Mouse (Mus musculus): ENCODE data around the gene Kctd6. TPM values are rescaled to one million over a fixed set of nuclear protein-coding genes. Genes with fewer than 3 reads are reported as not detected.

Kctd6 gene
- polyA plus RNA-seq, 1 experiment from 2014 or later, result 2.2 TPM

- no peak overlapping the region for H3K4me3 ChIP-seq (ENCODE audit: low read length)
- no peaks in the 10 kb centered on the region for H3K27me3 ChIP-seq (replicated peaks; ENCODE audit: control insufficient read depth, insufficient read depth, low read length)
- no peak overlapping the region for H3K4me2 ChIP-seq (ENCODE audit: low read depth, low read length)
- H3K9ac ChIP-seq (ENCODE audit: low read depth, low read length), result no peak overlapping the region
- ATAC-seq, result no peak
- H3K9me3 ChIP-seq (ENCODE audit: control insufficient read depth, low read length), result no peaks in the 10 kb centered on the region
- H3K27ac ChIP-seq (ENCODE audit: low read length), result no peak overlapping the region
- H3K36me3 ChIP-seq (ENCODE audit: control insufficient read depth, insufficient read depth, low read length), result 0 out of 2 replicates have a peak, but pooled peaks cover 6% of the 10 kb centered on the region
- 68% methylated on average over 7 of the region's 7 CpGs for WGBS
- peaks cover 4% of the 10 kb centered on the region for H3K4me1 ChIP-seq (ENCODE audit: control insufficient read depth, insufficient read depth, low read length)
Measured at GRCm38 (mm10) chr14:8220306-8220705, 6.4 kb downstream of the Kctd6 start.

GRCm38 (mm10) chr14:8220912-8221311, 7.0 kb downstream of the Kctd6 start:
- Histone ChIP-seq H3K4me2 (ENCODE audit: low read depth, low read length) (no peak overlapping the region), H3K9ac (ENCODE audit: low read depth, low read length) (no peak overlapping the region), H3K9me3 (ENCODE audit: control insufficient read depth, low read length) (no peaks in the 10 kb centered on the region), H3K36me3 (ENCODE audit: control insufficient read depth, insufficient read depth, low read length) (0 out of 2 replicates have a peak, but pooled peaks cover 6% of the 10 kb centered on the region), H3K27me3 (replicated peaks; ENCODE audit: control insufficient read depth, insufficient read depth, low read length) (no peaks in the 10 kb centered on the region), H3K27ac (ENCODE audit: low read length) (no peak overlapping the region), H3K4me1 (ENCODE audit: control insufficient read depth, insufficient read depth, low read length) (no peaks in the 10 kb centered on the region; the same call in 1 of the 2 replicates), H3K4me3 (ENCODE audit: low read length) (no peak overlapping the region)
- no peak for ATAC-seq
- WGBS, result 85% methylated on average over 2 of the region's 2 CpGs

- 0 out of 2 replicates have a peak, but pooled peaks cover 6% of the 10 kb centered on the region for H3K36me3 ChIP-seq (ENCODE audit: control insufficient read depth, insufficient read depth, low read length)
- no peak overlapping the region for H3K4me3 ChIP-seq (ENCODE audit: low read length)
- 95% methylated on average over 16 of the region's 16 CpGs for WGBS
- H3K27me3 ChIP-seq (replicated peaks; ENCODE audit: control insufficient read depth, insufficient read depth, low read length), result no peaks in the 10 kb centered on the region
- H3K9ac ChIP-seq (ENCODE audit: low read depth, low read length), result no peak overlapping the region
- no peak for ATAC-seq
- no peak overlapping the region for H3K27ac ChIP-seq (ENCODE audit: low read length)
- H3K4me2 ChIP-seq (ENCODE audit: low read depth, low read length), result no peak overlapping the region
- H3K4me1 ChIP-seq (ENCODE audit: control insufficient read depth, insufficient read depth, low read length), result no peaks in the 10 kb centered on the region
- no peaks in the 10 kb centered on the region for H3K9me3 ChIP-seq (ENCODE audit: control insufficient read depth, low read length)
Measured at GRCm38 (mm10) chr14:8222561-8222960, 8.6 kb downstream of the Kctd6 start.

DNA sequence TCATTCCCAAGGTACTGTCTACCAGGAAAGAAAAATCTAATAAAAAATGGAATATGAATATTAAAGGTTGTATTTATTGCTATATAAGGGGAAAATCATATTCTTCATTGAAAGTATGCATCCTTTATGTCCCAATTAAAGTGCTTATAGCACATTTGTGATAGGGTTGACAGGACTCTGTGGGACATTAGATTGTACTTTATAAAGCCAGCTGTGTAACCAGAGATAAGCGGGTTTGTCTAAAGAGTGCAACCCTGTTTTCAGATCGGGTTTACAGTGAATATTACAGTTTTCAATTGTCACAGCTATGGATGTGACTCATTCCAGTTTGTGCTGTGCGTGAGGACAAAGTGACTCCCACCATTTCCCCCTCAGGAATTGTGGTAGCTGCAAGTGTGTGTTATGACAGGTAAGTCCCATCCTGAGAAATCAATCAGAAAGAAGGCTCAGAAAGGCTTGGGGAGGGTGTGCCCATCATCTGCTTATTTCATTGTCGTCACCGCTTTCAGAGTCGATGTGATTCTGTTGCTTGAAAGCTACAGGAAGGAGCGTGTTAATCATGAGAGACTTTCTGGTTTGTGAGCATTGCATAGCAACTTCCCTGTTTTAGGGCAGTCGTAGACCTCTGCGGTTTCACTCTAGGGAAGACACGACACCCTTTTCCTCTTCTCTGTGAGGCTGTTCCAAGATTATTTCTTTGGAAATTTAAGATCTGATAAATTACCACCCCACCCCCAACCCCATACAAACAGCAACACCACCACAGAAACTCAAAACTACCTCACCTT, 9.8 kb downstream of the Kctd6 start:
- H3K4me1 ChIP-seq (ENCODE audit: control insufficient read depth, insufficient read depth, low read length), result no peaks in the 10 kb centered on the region
- H3K9me3 ChIP-seq (ENCODE audit: control insufficient read depth, low read length), result no peaks in the 10 kb centered on the region
- H3K9ac ChIP-seq (ENCODE audit: low read depth, low read length), result no peak overlapping the region
- ATAC-seq, result no peak
- H3K4me2 ChIP-seq (ENCODE audit: low read depth, low read length), result no peak overlapping the region
- no peak overlapping the region for H3K27ac ChIP-seq (ENCODE audit: low read length)
- H3K27me3 ChIP-seq (replicated peaks; ENCODE audit: control insufficient read depth, insufficient read depth, low read length), result no peaks in the 10 kb centered on the region
- 0 out of 2 replicates have a peak, but pooled peaks cover 6% of the 10 kb centered on the region for H3K36me3 ChIP-seq (ENCODE audit: control insufficient read depth, insufficient read depth, low read length)
- 90% methylated on average over 10 of the region's 10 CpGs for WGBS
- no peak overlapping the region for H3K4me3 ChIP-seq (ENCODE audit: low read length)

DNA sequence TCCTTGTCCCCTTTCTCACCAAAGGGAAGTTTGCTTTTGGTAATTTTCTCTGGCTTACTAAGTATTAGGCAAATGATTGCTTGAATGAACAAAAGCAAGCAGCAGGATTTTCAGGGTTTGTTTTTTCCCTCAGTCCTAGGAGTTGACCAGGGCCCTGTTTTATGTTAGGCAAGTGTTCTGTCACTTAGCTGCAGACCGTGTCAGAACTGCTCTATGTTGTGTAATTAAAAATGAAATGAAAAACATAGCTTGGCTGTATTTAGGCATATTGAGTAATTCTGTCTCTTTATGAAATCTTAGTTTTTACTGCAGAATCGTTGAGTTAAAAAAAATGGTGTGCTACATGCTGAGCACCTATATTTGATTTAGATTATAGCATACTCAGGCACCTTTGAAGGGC, 10.9 kb downstream of the Kctd6 start:
- Histone ChIP-seq H3K4me1 (ENCODE audit: control insufficient read depth, insufficient read depth, low read length) (no peaks in the 10 kb centered on the region), H3K27me3 (replicated peaks; ENCODE audit: control insufficient read depth, insufficient read depth, low read length) (no peaks in the 10 kb centered on the region), H3K36me3 (ENCODE audit: control insufficient read depth, insufficient read depth, low read length) (0 out of 2 replicates have a peak, but pooled peaks cover 6% of the 10 kb centered on the region), H3K9ac (ENCODE audit: low read depth, low read length) (no peak overlapping the region), H3K27ac (ENCODE audit: low read length) (no peak overlapping the region), H3K9me3 (ENCODE audit: control insufficient read depth, low read length) (no peaks in the 10 kb centered on the region), H3K4me3 (ENCODE audit: low read length) (no peak overlapping the region), H3K4me2 (ENCODE audit: low read depth, low read length) (no peak overlapping the region)
- no peak for ATAC-seq
- 80% methylated on average over 2 of the region's 2 CpGs for WGBS

DNA sequence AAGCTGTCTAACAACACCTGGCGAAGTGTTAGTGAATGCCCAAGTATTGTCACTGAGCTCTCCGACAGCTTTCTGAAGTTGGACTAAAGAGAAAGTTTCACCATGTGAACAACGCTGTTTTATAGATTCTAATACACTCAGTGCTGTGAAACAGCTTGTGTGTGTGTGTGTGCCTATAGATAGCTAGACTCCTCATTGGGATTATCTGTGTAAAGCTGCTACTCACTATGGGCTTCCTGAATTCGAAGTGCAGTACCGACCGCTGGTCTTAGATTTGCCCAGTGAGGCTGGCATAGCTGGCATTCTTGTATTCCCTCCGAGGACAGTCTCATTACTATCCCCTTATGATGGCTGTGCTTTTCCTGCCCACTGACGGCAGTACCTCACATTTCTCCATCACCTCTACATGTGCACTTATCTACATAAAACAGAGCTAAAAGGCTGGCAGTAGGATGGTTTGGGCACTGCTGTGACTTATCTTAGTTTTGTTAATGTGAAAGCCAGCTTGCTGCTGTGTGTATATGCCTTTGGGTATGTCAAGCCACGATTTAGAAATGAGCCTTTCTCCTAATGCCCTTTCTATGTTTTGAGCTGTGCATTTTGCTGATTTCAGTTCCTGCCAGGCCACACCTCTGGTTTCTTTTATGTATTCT, 15.6 kb downstream of the Kctd6 start:
- ATAC-seq, result no peak
- no peak overlapping the region for H3K4me3 ChIP-seq (ENCODE audit: low read length)
- no peak overlapping the region for H3K4me2 ChIP-seq (ENCODE audit: low read depth, low read length)
- H3K9ac ChIP-seq (ENCODE audit: low read depth, low read length), result no peak overlapping the region
- 81% methylated on average over 9 of the region's 9 CpGs for WGBS
- no peaks in the 10 kb centered on the region for H3K27me3 ChIP-seq (replicated peaks; ENCODE audit: control insufficient read depth, insufficient read depth, low read length)
- H3K4me1 ChIP-seq (ENCODE audit: control insufficient read depth, insufficient read depth, low read length), result no peaks in the 10 kb centered on the region
- H3K9me3 ChIP-seq (ENCODE audit: control insufficient read depth, low read length), result no peaks in the 10 kb centered on the region
- no peak overlapping the region for H3K27ac ChIP-seq (ENCODE audit: low read length)
- H3K36me3 ChIP-seq (ENCODE audit: control insufficient read depth, insufficient read depth, low read length), result no peaks in the 10 kb centered on the region

DNA sequence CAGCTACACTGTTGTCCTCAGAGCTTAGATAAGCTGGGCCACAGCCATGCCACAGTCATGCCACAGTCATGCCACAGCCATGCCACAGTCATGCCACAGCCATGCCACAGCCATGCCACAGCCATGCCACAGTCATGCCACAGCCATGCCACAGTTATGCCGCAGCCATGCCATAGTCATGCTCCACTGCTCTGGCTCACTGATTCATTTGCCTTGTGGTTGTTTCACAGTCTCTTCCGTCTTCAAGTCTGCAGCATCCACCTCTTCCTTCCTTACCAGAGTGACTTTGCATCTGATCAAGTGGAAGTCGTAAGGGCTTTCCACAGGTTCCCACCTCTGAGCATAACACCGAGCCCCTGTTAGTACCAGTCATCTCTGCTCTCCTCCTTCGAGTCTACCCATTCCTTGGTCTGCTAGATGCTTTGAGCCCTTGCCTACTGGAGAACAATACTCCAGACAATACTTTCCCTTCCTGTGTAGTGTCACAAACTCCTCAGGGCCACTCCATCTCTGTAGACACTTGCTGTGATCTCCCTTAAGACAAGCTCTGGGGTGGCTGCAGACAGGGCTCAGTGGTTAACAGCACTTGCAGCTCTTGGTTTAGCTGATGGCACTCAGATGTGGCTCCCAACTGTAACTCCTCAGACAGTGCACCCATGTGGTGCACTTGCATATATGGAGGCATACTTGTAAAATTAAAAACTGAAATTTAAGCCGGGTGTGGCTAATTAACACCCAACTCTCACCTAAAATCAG, 18.4 kb downstream of the Kctd6 start:
- Histone ChIP-seq H3K27ac (ENCODE audit: low read length) (no peak overlapping the region), H3K4me3 (ENCODE audit: low read length) (no peak overlapping the region), H3K9me3 (ENCODE audit: control insufficient read depth, low read length) (no peaks in the 10 kb centered on the region), H3K4me1 (ENCODE audit: control insufficient read depth, insufficient read depth, low read length) (no peaks in the 10 kb centered on the region), H3K4me2 (ENCODE audit: low read depth, low read length) (no peak overlapping the region), H3K36me3 (ENCODE audit: control insufficient read depth, insufficient read depth, low read length) (no peaks in the 10 kb centered on the region), H3K9ac (ENCODE audit: low read depth, low read length) (no peak overlapping the region), H3K27me3 (replicated peaks; ENCODE audit: control insufficient read depth, insufficient read depth, low read length) (no peaks in the 10 kb centered on the region)
- ATAC-seq, result no peak
- WGBS, result 86% methylated on average over 6 of the region's 6 CpGs

GRCm38 (mm10) chr14:8233252-8233651, 19.3 kb downstream of the Kctd6 start:
- H3K36me3 ChIP-seq (ENCODE audit: control insufficient read depth, insufficient read depth, low read length), result no peaks in the 10 kb centered on the region
- H3K9me3 ChIP-seq (ENCODE audit: control insufficient read depth, low read length), result no peaks in the 10 kb centered on the region
- no peak overlapping the region for H3K4me2 ChIP-seq (ENCODE audit: low read depth, low read length)
- no peak overlapping the region for H3K27ac ChIP-seq (ENCODE audit: low read length)
- no peak overlapping the region for H3K9ac ChIP-seq (ENCODE audit: low read depth, low read length)
- H3K4me3 ChIP-seq (ENCODE audit: low read length), result no peak overlapping the region
- H3K4me1 ChIP-seq (ENCODE audit: control insufficient read depth, insufficient read depth, low read length), result no peaks in the 10 kb centered on the region
- no peak for ATAC-seq
- no peaks in the 10 kb centered on the region for H3K27me3 ChIP-seq (replicated peaks; ENCODE audit: control insufficient read depth, insufficient read depth, low read length)
- WGBS, result 41% methylated on average over 1 of the region's 1 CpGs

- no peak for ATAC-seq
- H3K4me1 ChIP-seq (ENCODE audit: control insufficient read depth, insufficient read depth, low read length), result no peaks in the 10 kb centered on the region
- H3K9me3 ChIP-seq (ENCODE audit: control insufficient read depth, low read length), result no peaks in the 10 kb centered on the region
- H3K36me3 ChIP-seq (ENCODE audit: control insufficient read depth, insufficient read depth, low read length), result no peaks in the 10 kb centered on the region
- no peak overlapping the region for H3K9ac ChIP-seq (ENCODE audit: low read depth, low read length)
- no peak overlapping the region for H3K4me3 ChIP-seq (ENCODE audit: low read length)
- H3K27ac ChIP-seq (ENCODE audit: low read length), result no peak overlapping the region
- H3K27me3 ChIP-seq (replicated peaks; ENCODE audit: control insufficient read depth, insufficient read depth, low read length), result no peaks in the 10 kb centered on the region
- no peak overlapping the region for H3K4me2 ChIP-seq (ENCODE audit: low read depth, low read length)
Measured at GRCm38 (mm10) chr14:8241816-8242215, 27.9 kb downstream of the Kctd6 start.
